Mouse (Mus musculus) E14TG2a.4 (cell line): ENCODE results near the gene Ryr3.

Source experiments
- CTCF ChIP-seq: conservative IDR thresholded peaks from 2 replicates; pipeline ENCODE4 v1.5.1; 2014; ENCODE audit warnings: low read length
- POU5F1 ChIP-seq: IDR thresholded peaks from 2 replicates; pipeline ENCODE4 v1.6.1; 2014; ENCODE audit warnings: low read length, borderline replicate concordance

- TF ChIP-seq CTCF (no peak), POU5F1 (no peak)
Observed at GRCm38 (mm10) chr2:112593781-112594180, 623.1 kb downstream of the Ryr3 start.
